In the genomic region with DNA sequence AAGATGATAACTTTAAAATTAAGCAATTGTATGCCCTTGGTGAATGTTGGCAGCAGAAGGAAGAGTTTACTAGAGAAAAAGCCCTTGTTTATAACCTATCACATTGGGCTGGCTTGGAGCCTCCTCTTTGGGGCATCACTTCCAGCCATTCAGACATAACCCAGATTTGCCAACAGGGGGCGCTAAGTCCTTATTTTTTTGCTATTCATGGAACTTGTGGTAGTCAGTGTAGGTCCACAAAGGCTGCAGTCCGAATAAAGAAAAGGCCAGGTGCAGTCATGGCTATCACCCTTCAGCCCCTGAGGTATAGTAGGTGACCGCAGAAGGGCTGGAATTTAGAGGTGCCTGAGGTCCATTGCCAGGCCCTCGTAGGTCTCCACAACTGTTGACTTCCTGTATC, we compare ENCODE assay signal across 9 mouse cellular contexts. TPM values are rescaled to one million over a fixed set of nuclear protein-coding genes. Genes with fewer than 3 reads are reported as not detected.
DNase-seq lines count a peak whose midpoint lies in the region; ATAC-seq and TF ChIP-seq lines count a peak whose summit lies in the region.
"Had no signal": no experiment of that assay in that cellular context is flagged by ENCODE, and none has a peak within 500 bp of the region (broad histone marks: within the 10 kb centered on the region; RNA-seq: fewer than 3 reads in every experiment).

No protein-coding gene starts in this region.

- 43% methylated on average over 4 of the region's 4 CpGs for WGBS in midbrain, postnatal 0 days

- no peak overlapping the region for H3K9ac ChIP-seq in midbrain, postnatal 0 days (replicated peaks; ENCODE audit: low read length, poor library complexity, severe bottlenecking)
- H3K9ac ChIP-seq: embryonic facial prominence, embryonic 15.5 days had no signal

- DNase-seq in 416B (ENCODE audit: low read depth): peak; percentile 74
- DNase-seq in ZHBTc4 (ENCODE audit: low read depth, low spot score): peak; percentile 90
- peak; percentile 73 to 78 for DNase-seq in cerebellum, postnatal 4 days (ENCODE audit: low spot score in 2 of 2)
- DNase-seq in gastrocnemius, adult 8-10 months (ENCODE audit: low spot score in 2 of 2): peak; percentile 35 to 39
- DNase-seq in kidney, adult 18-20 months: peak; percentile 65
- peak; percentile 48 to 66 for DNase-seq in left cerebral cortex, postnatal 36 days (ENCODE audit: low spot score in 2 of 2)
- peak; percentile 81 for DNase-seq in midbrain, postnatal 0 days (ENCODE audit: low spot score)
- peak; percentile 34 for DNase-seq in telencephalon, adult 2 months (ENCODE audit: low read depth, low spot score)

- no peaks in the 10 kb centered on the region for H3K9me3 ChIP-seq in midbrain, postnatal 0 days (ENCODE audit: low read length)
- H3K9me3 ChIP-seq: embryonic facial prominence, embryonic 15.5 days had no signal

- no peaks in the 10 kb centered on the region for H3K27me3 ChIP-seq in midbrain, postnatal 0 days (ENCODE audit: insufficient read depth, low read length)

- no peaks in the 10 kb centered on the region for H3K4me1 ChIP-seq in midbrain, postnatal 0 days (ENCODE audit: insufficient read depth, low read length)

- no peaks in the 10 kb centered on the region for H3K36me3 ChIP-seq in midbrain, postnatal 0 days (ENCODE audit: insufficient read depth, low read length)
- H3K36me3 ChIP-seq: embryonic facial prominence, embryonic 15.5 days had no signal

- intact Hi-C loops in left cerebral cortex, postnatal 36 days (cut with DNase I): loop anchor here (1.0 to 5.0 kb wide), 2 partner anchors 86 to 131 kb away; a partner anchor contains a TSS

- H3K27ac ChIP-seq in midbrain, postnatal 0 days (ENCODE audit: low read depth, low read length): no peak overlapping the region
- H3K27ac ChIP-seq: embryonic facial prominence, embryonic 15.5 days had no signal

- H3K4me3 ChIP-seq in midbrain, postnatal 0 days (ENCODE audit: low read depth, low read length): no peak overlapping the region
- H3K4me3 ChIP-seq: embryonic facial prominence, embryonic 15.5 days had no signal

- H3K4me2 ChIP-seq in midbrain, postnatal 0 days (ENCODE audit: low read depth, low read length, poor library complexity, severe bottlenecking): no peak overlapping the region
- H3K4me2 ChIP-seq: embryonic facial prominence, embryonic 15.5 days had no signal

- no peak for ATAC-seq in midbrain, postnatal 0 days (ENCODE audit: low FRiP score)

- TF ChIP-seq CTCF in midbrain, postnatal 0 days (IDR thresholded peaks at IDR 0.05): peak; percentile 71

RNA-seq across cellular contexts. Expression of a gene that starts 1.9 kb away (rescaled TPM):
- total RNA-seq in gastrocnemius, adult 8-10 months (2022): not detected
- 1 to 10 TPM in 1 of 2 experiments, under 1 TPM in 1; 0.79 to 1.7 TPM for total RNA-seq in left cerebral cortex, postnatal 36 days (2021)
- 0.52 TPM in 1 of 2 replicates, not detected in the other for total RNA-seq in midbrain, postnatal 0 days (2014; rRNA removed)
- 0.11 and 0.51 TPM in 2 replicates for polyA plus RNA-seq in midbrain, postnatal 0 days (2015; fragmentation: Nextera tagmentation; extraction: Ambion mirVana)

RNA-seq across cellular contexts. Expression of a gene that starts 21.1 kb away (rescaled TPM):
- total RNA-seq in gastrocnemius, adult 8-10 months (2022): 1 to 10 TPM; 2.5 to 3.3 (median 2.9) TPM
- total RNA-seq in left cerebral cortex, postnatal 36 days (2021): 1 to 10 TPM; 2.5 to 4.0 TPM
- 10.8 and 12.1 TPM in 2 replicates for total RNA-seq in midbrain, postnatal 0 days (2014; rRNA removed)
- polyA plus RNA-seq in midbrain, postnatal 0 days (2015; fragmentation: Nextera tagmentation; extraction: Ambion mirVana): 4.7 and 4.9 TPM in 2 replicates

RNA-seq across cellular contexts. Expression of a gene that starts 48.5 kb away (rescaled TPM):
- 10 to 100 TPM; 38.7 to 43.0 (median 42.0) TPM for total RNA-seq in gastrocnemius, adult 8-10 months (2022)
- total RNA-seq in left cerebral cortex, postnatal 36 days (2021): 10 to 100 TPM; 49.3 to 54.2 TPM
- total RNA-seq in midbrain, postnatal 0 days (2014; rRNA removed): 42.7 and 57.2 TPM in 2 replicates
- polyA plus RNA-seq in midbrain, postnatal 0 days (2015; fragmentation: Nextera tagmentation; extraction: Ambion mirVana): 74.1 and 74.7 TPM in 2 replicates

Comparison
In these comparisons a context has a peak if more than half of its experiments do, and no peak if none do; other contexts are left out.
1. DNase-seq: peak in every context shown above with its lines; median percentile 90 in ZHBTc4; 81 in midbrain, postnatal 0 days; 76 in cerebellum, postnatal 4 days; 74 in 416B; 65 in kidney, adult 18-20 months; 57 in left cerebral cortex, postnatal 36 days; 37 in gastrocnemius, adult 8-10 months; 34 in telencephalon, adult 2 months.